Mouse (Mus musculus) hindbrain, embryonic 12.5 days (tissue): ENCODE results near the gene Ski. TPM values are rescaled to one million over a fixed set of nuclear protein-coding genes. Genes with fewer than 3 reads are reported as not detected.

Experiments used
- ATAC-seq: fragments of 200-750 bp; cut with Nextera tagmentation; 2 replicates; pipeline ENCODE4 v1.8.0; 2017; ENCODE audit warnings: moderate TSS enrichment; ENCODE audit not compliant: low FRiP score
- H3K27ac ChIP-seq: fragments of 300-500 bp; sonication (generic); 2 replicates; pipeline ENCODE4 v1.5.1; 2016; ENCODE audit warnings: mild to moderate bottlenecking
- H3K27me3 ChIP-seq: fragments of 300-500 bp; sonication (generic); 2 replicates; pipeline ENCODE4 v1.6.1; 2016; ENCODE audit warnings: mild to moderate bottlenecking
- H3K36me3 ChIP-seq: fragments of 300-500 bp; sonication (generic); 2 replicates; pipeline ENCODE4 v1.6.1; 2016; ENCODE audit warnings: mild to moderate bottlenecking
- H3K4me1 ChIP-seq: fragments of 300-500 bp; sonication (generic); 2 replicates; pipeline ENCODE4 v1.6.1; 2016
- H3K4me2 ChIP-seq: fragments of 300-500 bp; sonication (generic); replicated peaks from 2 replicates; pipeline ENCODE4 v1.6.1; 2016; ENCODE audit warnings: mild to moderate bottlenecking
- H3K4me3 ChIP-seq: fragments of 300-500 bp; sonication (generic); 2 replicates; pipeline ENCODE4 v1.5.1; 2016; ENCODE audit warnings: mild to moderate bottlenecking
- H3K9ac ChIP-seq: fragments of 300-500 bp; sonication (generic); 2 replicates; pipeline ENCODE4 v1.6.1; 2016; ENCODE audit warnings: mild to moderate bottlenecking, moderate library complexity
- H3K9me3 ChIP-seq: fragments of 300-500 bp; sonication (generic); replicated peaks from 2 replicates; pipeline ENCODE4 v1.6.1; 2016; ENCODE audit warnings: mild to moderate bottlenecking
- WGBS: fragments of 180-500 bp; shearing (Covaris S2); methylation state at CpG from one replicate; pipeline ENCODE4 v1.1.7; 2016; 5-methylcytosine and 5-hydroxymethylcytosine counted together
- polyA plus RNA-seq: library from polyadenylated mRNA; unstranded; fragments of >200 nt; fragmentation: Nextera tagmentation; extraction: Ambion mirVana; gene quantifications from 2 replicates; pipeline ENCODE4 v1.2.1, GENCODE M21; 2016

Ski gene
- polyA plus RNA-seq, 1 experiment from 2014 or later: 13.5 TPM

GRCm38 (mm10) chr4:155218104-155218732 lies 4.2 kb downstream of the Ski start:
- H3K4me1 ChIP-seq: peaks cover 84% of the 10 kb centered on the region
- no peaks in the 10 kb centered on the region for H3K36me3 ChIP-seq
- H3K9me3 ChIP-seq: no peaks in the 10 kb centered on the region
- peak overlapping the region; percentile 99; the same call in 1 of the 2 replicates for H3K9ac ChIP-seq
- 73% methylated on average over 9 of the region's 9 CpGs for WGBS
- 0 out of 2 replicates have a peak overlapping the region, but pooled peaks have one; percentile 96 for H3K4me3 ChIP-seq
- H3K27me3 ChIP-seq: no peaks in the 10 kb centered on the region
- ATAC-seq: no peak
- H3K4me2 ChIP-seq: peak overlapping the region; percentile 100
- no peak overlapping the region; the same call in 1 of the 2 replicates for H3K27ac ChIP-seq

GRCm38 (mm10) chr4:155217241-155218103 lies 4.9 kb downstream of the Ski start:
- H3K4me1 ChIP-seq: peaks cover 90% of the 10 kb centered on the region
- no peaks in the 10 kb centered on the region for H3K36me3 ChIP-seq
- H3K4me3 ChIP-seq: no peak overlapping the region
- H3K4me2 ChIP-seq: peak overlapping the region; percentile 9
- no peak overlapping the region for H3K27ac ChIP-seq
- 58% methylated on average over 12 of the region's 12 CpGs for WGBS
- no peaks in the 10 kb centered on the region for H3K27me3 ChIP-seq
- ATAC-seq: no peak
- H3K9ac ChIP-seq: no peak overlapping the region
- no peaks in the 10 kb centered on the region for H3K9me3 ChIP-seq

- Histone ChIP-seq H3K4me1 (peaks cover 82% of the 10 kb centered on the region), H3K4me2 (peak overlapping the region; percentile 18; the same call in 1 of the 2 replicates), H3K27ac (peak overlapping the region; percentile 41), H3K4me3 (no peak overlapping the region), H3K27me3 (no peaks in the 10 kb centered on the region), H3K36me3 (0 out of 2 replicates have a peak, but pooled peaks cover 8% of the 10 kb centered on the region), H3K9me3 (no peaks in the 10 kb centered on the region), H3K9ac (no peak overlapping the region)
- 54% methylated on average over 12 of the region's 12 CpGs for WGBS
- ATAC-seq: no peak
These were observed 6.4 kb downstream of the Ski start for GRCm38 (mm10) chr4:155215773-155216630.

- Histone ChIP-seq H3K4me3 (no peak overlapping the region), H3K9me3 (no peaks in the 10 kb centered on the region), H3K4me1 (peaks cover 75% of the 10 kb centered on the region), H3K27me3 (no peaks in the 10 kb centered on the region), H3K36me3 (0 out of 2 replicates have a peak, but pooled peaks cover 12% of the 10 kb centered on the region), H3K27ac (no peak overlapping the region; the same call in 1 of the 2 replicates), H3K4me2 (peak overlapping the region; percentile 18; the same call in 1 of the 2 replicates), H3K9ac (no peak overlapping the region)
- no peak for ATAC-seq
- 52% methylated on average over 9 of the region's 9 CpGs for WGBS
These were observed 7.2 kb downstream of the Ski start for GRCm38 (mm10) chr4:155215203-155215602.

- Histone ChIP-seq H3K9me3 (no peaks in the 10 kb centered on the region), H3K4me2 (no peak overlapping the region; the same call in 1 of the 2 replicates), H3K36me3 (0 out of 2 replicates have a peak, but pooled peaks cover 12% of the 10 kb centered on the region), H3K27me3 (no peaks in the 10 kb centered on the region), H3K9ac (peak overlapping the region; percentile 28; the same call in 1 of the 2 replicates), H3K4me3 (no peak overlapping the region), H3K27ac (no peak overlapping the region; the same call in 1 of the 2 replicates), H3K4me1 (peaks cover 71% of the 10 kb centered on the region)
- 74% methylated on average over 10 of the region's 10 CpGs for whole genome bisulfite sequencing
- no peak for ATAC-seq
These were observed 7.6 kb downstream of the Ski start for GRCm38 (mm10) chr4:155214793-155215192.

- H3K27ac ChIP-seq: no peak overlapping the region
- WGBS: 76% methylated on average over 6 of the region's 6 CpGs
- H3K27me3 ChIP-seq: no peaks in the 10 kb centered on the region
- H3K4me3 ChIP-seq: no peak overlapping the region
- H3K9me3 ChIP-seq: no peaks in the 10 kb centered on the region
- ATAC-seq: no peak
- 0 out of 2 replicates have a peak overlapping the region, but pooled peaks have one; percentile 8 for H3K9ac ChIP-seq
- H3K4me1 ChIP-seq: peaks cover 71% of the 10 kb centered on the region
- 0 out of 2 replicates have a peak, but pooled peaks cover 12% of the 10 kb centered on the region for H3K36me3 ChIP-seq
- no peak overlapping the region for H3K4me2 ChIP-seq
These were observed 8.2 kb downstream of the Ski start for GRCm38 (mm10) chr4:155214188-155214587.

GRCm38 (mm10) chr4:155213752-155214054 lies 8.7 kb downstream of the Ski start:
- Histone ChIP-seq H3K4me3 (no peak overlapping the region), H3K4me1 (peaks cover 70% of the 10 kb centered on the region), H3K9ac (peak overlapping the region; percentile 8; the same call in 1 of the 2 replicates), H3K27me3 (no peaks in the 10 kb centered on the region), H3K4me2 (no peak overlapping the region), H3K9me3 (no peaks in the 10 kb centered on the region), H3K27ac (no peak overlapping the region), H3K36me3 (0 out of 2 replicates have a peak, but pooled peaks cover 12% of the 10 kb centered on the region)
- no peak for ATAC-seq
- WGBS: 64% methylated on average over 6 of the region's 6 CpGs

GRCm38 (mm10) chr4:155213052-155213751 lies 9.2 kb downstream of the Ski start:
- H3K4me3 ChIP-seq: no peak overlapping the region
- no peak overlapping the region for H3K4me2 ChIP-seq
- ATAC-seq: no peak

GRCm38 (mm10) chr4:155209494-155209893 lies 12.9 kb downstream of the Ski start:
- no peak overlapping the region for H3K9ac ChIP-seq
- H3K27ac ChIP-seq: no peak overlapping the region
- no peak for ATAC-seq
- no peak overlapping the region for H3K4me3 ChIP-seq
- no peaks in the 10 kb centered on the region for H3K27me3 ChIP-seq
- no peak overlapping the region for H3K4me2 ChIP-seq
- H3K36me3 ChIP-seq: 0 out of 2 replicates have a peak, but pooled peaks cover 12% of the 10 kb centered on the region
- peaks cover 62% of the 10 kb centered on the region for H3K4me1 ChIP-seq
- WGBS: 96% methylated on average over 5 of the region's 5 CpGs
- H3K9me3 ChIP-seq: no peaks in the 10 kb centered on the region

More at GRCm38 (mm10) chr4:155213052-155213751, 9.2 kb downstream of the Ski start:
- no peaks in the 10 kb centered on the region for H3K9me3 ChIP-seq
- H3K27me3 ChIP-seq: no peaks in the 10 kb centered on the region
- H3K9ac ChIP-seq: peak overlapping the region; percentile 8; the same call in 1 of the 2 replicates
- no peak overlapping the region for H3K27ac ChIP-seq
- H3K36me3 ChIP-seq: 0 out of 2 replicates have a peak, but pooled peaks cover 12% of the 10 kb centered on the region
- peaks cover 70% of the 10 kb centered on the region for H3K4me1 ChIP-seq
- WGBS: 67% methylated on average over 9 of the region's 9 CpGs

GRCm38 (mm10) chr4:155209079-155209478 lies 13.3 kb downstream of the Ski start:
- H3K4me3 ChIP-seq: no peak overlapping the region
- no peak for ATAC-seq
- no peaks in the 10 kb centered on the region for H3K27me3 ChIP-seq
- 0 out of 2 replicates have a peak overlapping the region, but pooled peaks have one; percentile 62 for H3K27ac ChIP-seq
- H3K36me3 ChIP-seq: 0 out of 2 replicates have a peak, but pooled peaks cover 12% of the 10 kb centered on the region
- no peak overlapping the region for H3K4me2 ChIP-seq
- H3K9me3 ChIP-seq: no peaks in the 10 kb centered on the region
- no peak overlapping the region for H3K9ac ChIP-seq
- peaks cover 58% of the 10 kb centered on the region for H3K4me1 ChIP-seq

GRCm38 (mm10) chr4:155208613-155209012 lies 13.8 kb downstream of the Ski start:
- peak overlapping the region; percentile 62 for H3K27ac ChIP-seq
- no peaks in the 10 kb centered on the region for H3K9me3 ChIP-seq
- peaks cover 53% of the 10 kb centered on the region for H3K4me1 ChIP-seq
- no peak for ATAC-seq
- H3K4me3 ChIP-seq: no peak overlapping the region
- no peak overlapping the region for H3K9ac ChIP-seq
- WGBS: 47% methylated on average over 7 of the region's 7 CpGs
- no peaks in the 10 kb centered on the region for H3K27me3 ChIP-seq
- 0 out of 2 replicates have a peak, but pooled peaks cover 12% of the 10 kb centered on the region for H3K36me3 ChIP-seq
- H3K4me2 ChIP-seq: no peak overlapping the region
